Mouse (Mus musculus): Measurements from ENCODE around the gene Fam207a. TPM values are rescaled to one million over a fixed set of nuclear protein-coding genes. Genes with fewer than 3 reads are reported as not detected.

The Fam207a gene
- polyA plus RNA-seq, 1 experiment from 2014 or later: 39.4 TPM

DNA sequence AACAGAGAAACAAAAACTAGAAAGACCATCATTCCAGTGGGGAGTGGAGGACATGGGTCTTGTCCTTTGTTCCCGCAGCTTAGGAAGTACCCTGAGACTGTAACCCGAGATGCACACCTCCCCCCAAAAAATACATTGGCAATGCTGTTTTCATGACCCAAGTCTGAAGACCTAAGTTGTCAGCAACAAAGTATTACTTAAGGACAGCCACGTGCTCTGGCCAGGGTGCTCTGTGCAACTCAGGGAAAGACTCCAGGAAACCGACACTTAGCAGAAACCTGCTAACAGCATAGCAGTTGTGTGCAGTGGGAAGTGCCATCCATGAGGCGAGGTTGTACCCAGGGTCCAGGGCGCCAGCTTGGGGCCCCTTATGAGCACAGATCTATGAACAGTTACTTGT lies 75.3 kb downstream of the Fam207a start:
- 60% methylated on average over 6 of the region's 6 CpGs for WGBS
- Histone ChIP-seq H3K27me3 (no peaks in the 10 kb centered on the region), H3K36me3 (replicated peaks) (no peaks in the 10 kb centered on the region), H3K9me3 (0 out of 2 replicates have a peak, but pooled peaks cover 6% of the 10 kb centered on the region), H3K4me3 (replicated peaks) (no peak overlapping the region), H3K27ac (no peak overlapping the region), H3K4me2 (no peak overlapping the region), H3K9ac (no peak overlapping the region), H3K4me1 (no peaks in the 10 kb centered on the region)
- no peak for ATAC-seq (ENCODE audit: low FRiP score)

- Histone ChIP-seq H3K9me3 (no peaks in the 10 kb centered on the region), H3K4me1 (0 out of 2 replicates have a peak, but pooled peaks cover 8% of the 10 kb centered on the region), H3K4me3 (replicated peaks) (no peak overlapping the region), H3K36me3 (replicated peaks) (no peaks in the 10 kb centered on the region), H3K9ac (no peak overlapping the region), H3K4me2 (no peak overlapping the region), H3K27me3 (no peaks in the 10 kb centered on the region), H3K27ac (no peak overlapping the region)
- 78% methylated on average over 3 of the region's 3 CpGs for WGBS
- ATAC-seq (ENCODE audit: low FRiP score): no peak
These were observed 76.6 kb downstream of the Fam207a start for GRCm38 (mm10) chr10:77439026-77439425.

DNA sequence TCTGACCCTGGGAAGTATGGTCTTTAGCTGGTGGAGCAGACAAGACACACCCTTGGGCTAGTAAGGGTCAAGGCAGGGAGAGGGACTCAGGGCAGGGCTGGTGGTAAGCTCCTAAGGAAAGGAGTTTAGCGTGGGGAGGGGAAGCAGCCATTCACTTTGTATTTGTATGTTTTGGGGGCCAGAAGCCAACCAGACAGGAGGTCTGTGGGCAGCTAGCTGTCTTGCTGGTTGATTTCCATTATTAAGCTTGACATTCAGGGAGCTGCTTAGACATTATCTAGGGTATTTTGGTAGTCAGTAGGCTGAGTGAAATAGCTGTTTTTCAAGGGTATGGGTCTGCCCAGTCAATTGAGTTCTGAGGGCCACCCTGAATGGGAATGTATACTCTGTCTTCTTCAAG lies 77.6 kb downstream of the Fam207a start:
- Histone ChIP-seq H3K9ac (no peak overlapping the region), H3K36me3 (replicated peaks) (no peaks in the 10 kb centered on the region), H3K4me2 (no peak overlapping the region), H3K9me3 (no peaks in the 10 kb centered on the region), H3K4me1 (0 out of 2 replicates have a peak, but pooled peaks cover 8% of the 10 kb centered on the region), H3K27me3 (no peaks in the 10 kb centered on the region), H3K27ac (no peak overlapping the region), H3K4me3 (replicated peaks) (no peak overlapping the region)
- 80% methylated on average over 1 of the region's 1 CpGs for WGBS
- ATAC-seq (ENCODE audit: low FRiP score): no peak

Other genes starting within 250 kb of the Fam207a start
- 8.3 and 8.4 TPM in 2 replicates for gene Adarb1, start 97.5 kb downstream of the Fam207a start, polyA plus RNA-seq (2016; fragmentation: Nextera tagmentation; extraction: Ambion mirVana)
- gene Itgb2, start 14.5 kb upstream of the Fam207a start, polyA plus RNA-seq (2016; fragmentation: Nextera tagmentation; extraction: Ambion mirVana): 0.64 and 0.74 TPM in 2 replicates
- 61.9 and 64.6 TPM in 2 replicates for gene Pttg1ip, start 65.9 kb upstream of the Fam207a start, polyA plus RNA-seq (2016; fragmentation: Nextera tagmentation; extraction: Ambion mirVana)
- 322 and 326 TPM in 2 replicates for gene Sumo3, start 90.3 kb upstream of the Fam207a start, polyA plus RNA-seq (2016; fragmentation: Nextera tagmentation; extraction: Ambion mirVana)
- 15.7 and 23.4 TPM in 2 replicates for gene Gm49325, start 90.4 kb upstream of the Fam207a start, polyA plus RNA-seq (2016; fragmentation: Nextera tagmentation; extraction: Ambion mirVana)
- gene Ube2g2, start 106.5 kb upstream of the Fam207a start, polyA plus RNA-seq (2016; fragmentation: Nextera tagmentation; extraction: Ambion mirVana): 87.0 and 92.7 TPM in 2 replicates
- gene Tspear, start 170.8 kb upstream of the Fam207a start, polyA plus RNA-seq (2016; fragmentation: Nextera tagmentation; extraction: Ambion mirVana): 0.46 and 0.92 TPM in 2 replicates
- not detected in 2 replicates for gene Gm19402, start 175.0 kb upstream of the Fam207a start, polyA plus RNA-seq (2016; fragmentation: Nextera tagmentation; extraction: Ambion mirVana)
- gene Gm9508, start 181.4 kb upstream of the Fam207a start, polyA plus RNA-seq (2016; fragmentation: Nextera tagmentation; extraction: Ambion mirVana): not detected in 2 replicates
- gene Gm10272, start 190.8 kb upstream of the Fam207a start, polyA plus RNA-seq (2016; fragmentation: Nextera tagmentation; extraction: Ambion mirVana): not detected in 2 replicates
- not detected in 2 replicates for gene Gm10024, start 195.7 kb upstream of the Fam207a start, polyA plus RNA-seq (2016; fragmentation: Nextera tagmentation; extraction: Ambion mirVana)
- not detected in 2 replicates for gene Gm10142, start 200.0 kb upstream of the Fam207a start, polyA plus RNA-seq (2016; fragmentation: Nextera tagmentation; extraction: Ambion mirVana)
- gene Krtap12-1, start 204.8 kb upstream of the Fam207a start, polyA plus RNA-seq (2016; fragmentation: Nextera tagmentation; extraction: Ambion mirVana): not detected in 2 replicates
- gene Gm10100, start 210.7 kb upstream of the Fam207a start, polyA plus RNA-seq (2016; fragmentation: Nextera tagmentation; extraction: Ambion mirVana): not detected in 2 replicates
- not detected in 2 replicates for gene Gm18596, start 226.9 kb upstream of the Fam207a start, polyA plus RNA-seq (2016; fragmentation: Nextera tagmentation; extraction: Ambion mirVana)
- gene Gm9736, start 235.6 kb upstream of the Fam207a start, polyA plus RNA-seq (2016; fragmentation: Nextera tagmentation; extraction: Ambion mirVana): not detected in 2 replicates
- not detected in 2 replicates for gene Gm3233, start 243.9 kb upstream of the Fam207a start, polyA plus RNA-seq (2016; fragmentation: Nextera tagmentation; extraction: Ambion mirVana)